8 mouse cellular contexts compared by ENCODE assay signal in genomic region chr6:40617965-40618364, GRCm38 (mm10). TPM values are rescaled to one million over a fixed set of nuclear protein-coding genes. Genes with fewer than 3 reads are reported as not detected.
DNase-seq lines count a peak whose midpoint lies in the region; ATAC-seq lines count a peak whose summit lies in the region.
"Had no signal": no experiment of that assay in that cellular context is flagged by ENCODE, and none has a peak within 500 bp of the region (broad histone marks: within the 10 kb centered on the region; RNA-seq: fewer than 3 reads in every experiment).

No protein-coding gene starts in this region.

- peak; percentile 82; the same call in 1 of the 2 replicates for ATAC-seq in megakaryocyte progenitor cell, adult 5-6 weeks (replicated peaks; ENCODE audit: poor library complexity)

- intact Hi-C loops in heart, postnatal 10 days (cut with DNase I), result loop anchor here (1.0 kb wide), 1 partner anchor 71 kb away; no protein-coding TSS in a partner anchor

- peak; percentile 50 for DNase-seq in ES-CJ7 (ENCODE audit: low read depth, low spot score)
- DNase-seq in adipocyte (ENCODE audit: low spot score), result peak; percentile 82
- peak; percentile 84 for DNase-seq in embryo, embryonic 10 days (ENCODE audit: low spot score)
- DNase-seq in heart, postnatal 10 days, result peak; percentile 75 to 82
- DNase-seq in layer of hippocampus, adult 9-10 months (ENCODE audit: low spot score), result peak; percentile 48
- peak; percentile 13 for DNase-seq in skeletal muscle tissue, adult 2 months (ENCODE audit: low read depth, low spot score)

RNA-seq across cellular contexts. Expression of gene Tas2r138, which starts 4.9 kb away (rescaled TPM):
- total RNA-seq in heart, postnatal 10 days (2021), result not detected
- not detected in 2 replicates for total RNA-seq in megakaryocyte progenitor cell, adult 5-6 weeks (2015)
- not detected in 2 replicates for total RNA-seq in megakaryocyte progenitor cell, adult 5-6 weeks (2017)
- total RNA-seq: left cerebral cortex, adult 8-10 months had no signal

RNA-seq across cellular contexts. Expression of gene Mgam, which starts 10.7 kb away (rescaled TPM):
- 1 to 10 TPM; 1.2 to 1.4 TPM for total RNA-seq in heart, postnatal 10 days (2021)
- total RNA-seq in megakaryocyte progenitor cell, adult 5-6 weeks (2015), result 35.6 and 43.9 TPM in 2 replicates
- total RNA-seq in megakaryocyte progenitor cell, adult 5-6 weeks (2017), result 55.5 and 85.3 TPM in 2 replicates

RNA-seq across cellular contexts. Expression of gene Clec5a, which starts 32.3 kb away (rescaled TPM):
- 1 to 10 TPM in 1 of 2 experiments, under 1 TPM in 1; 0.93 to 1.1 TPM for total RNA-seq in heart, postnatal 10 days (2021)
- 90.9 and 108 TPM in 2 replicates for total RNA-seq in megakaryocyte progenitor cell, adult 5-6 weeks (2015)
- 113 and 138 TPM in 2 replicates for total RNA-seq in megakaryocyte progenitor cell, adult 5-6 weeks (2017)

RNA-seq across cellular contexts. Expression of gene Olfr460, which starts 48.7 kb away (rescaled TPM):
- total RNA-seq in heart, postnatal 10 days (2021), result not detected
- not detected in 2 replicates for total RNA-seq in megakaryocyte progenitor cell, adult 5-6 weeks (2015)
- not detected in 2 replicates for total RNA-seq in megakaryocyte progenitor cell, adult 5-6 weeks (2017)
- total RNA-seq: left cerebral cortex, adult 8-10 months had no signal

Comparison
In these comparisons a context has a peak if more than half of its experiments do, and no peak if none do; other contexts are left out.
1. Peak in every context shown above with its lines: DNase-seq and ATAC-seq.
2. DNase-seq: peak in every context shown above with its lines; median percentile 84 in embryo, embryonic 10 days; 82 in adipocyte; 78 in heart, postnatal 10 days; 50 in ES-CJ7; 48 in layer of hippocampus, adult 9-10 months; 13 in skeletal muscle tissue, adult 2 months.
3. RNA of gene Mgam, which starts 10.7 kb away (total RNA-seq): 35.6 to 85.3 TPM in megakaryocyte progenitor cell, adult 5-6 weeks; 1.2 to 1.4 TPM in heart, postnatal 10 days; every median in the first group is over 10 times any median in the second.
4. RNA of gene Clec5a, which starts 32.3 kb away (total RNA-seq): 90.9 to 138 TPM in megakaryocyte progenitor cell, adult 5-6 weeks; 0.93 to 1.1 TPM in heart, postnatal 10 days; every median in the first group is over 10 times any median in the second.